Mouse (Mus musculus) thymus, postnatal 14 days (tissue): ENCODE data around the gene Ppm1a.

Experiments used
- DNase-seq: peaks from one replicate; pipeline ENCODE4 v3.0.0; 2021

Gene Ppm1a

DNA sequence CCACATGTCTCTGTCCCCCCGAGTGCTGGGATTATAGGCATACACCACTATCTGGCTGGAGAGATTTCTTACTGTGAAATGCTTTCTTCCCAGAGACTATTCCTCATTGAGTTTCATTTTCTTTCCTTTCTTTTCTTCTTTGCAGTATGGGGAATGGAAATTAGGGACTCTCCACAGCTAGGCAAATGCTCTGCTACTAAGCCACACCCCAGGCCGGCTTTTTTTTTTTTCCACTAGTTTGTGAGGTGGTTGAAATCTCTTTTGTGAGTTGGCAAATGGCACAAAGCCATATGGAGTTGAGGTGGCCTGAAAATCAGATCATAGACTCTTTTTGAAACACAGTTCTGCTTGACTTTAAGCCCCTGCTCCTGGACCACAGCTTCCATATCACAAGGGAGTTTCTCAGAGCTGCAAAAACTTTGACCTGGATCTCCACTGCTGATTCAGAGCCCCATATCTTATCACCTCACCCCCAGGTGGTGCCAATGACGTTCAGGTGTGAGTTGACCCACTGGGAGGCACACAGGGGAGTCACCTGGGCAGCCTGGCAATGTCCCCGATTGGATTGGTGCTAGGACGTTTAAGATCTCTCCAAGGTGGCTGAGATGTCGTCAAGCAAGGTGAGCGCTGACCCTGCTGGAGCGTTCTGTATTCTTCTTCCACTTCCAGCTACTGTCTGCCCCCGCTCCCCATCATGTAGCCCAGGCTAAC is 71.7 kb downstream of the Ppm1a start:
- DNase-seq = no peak

DNA sequence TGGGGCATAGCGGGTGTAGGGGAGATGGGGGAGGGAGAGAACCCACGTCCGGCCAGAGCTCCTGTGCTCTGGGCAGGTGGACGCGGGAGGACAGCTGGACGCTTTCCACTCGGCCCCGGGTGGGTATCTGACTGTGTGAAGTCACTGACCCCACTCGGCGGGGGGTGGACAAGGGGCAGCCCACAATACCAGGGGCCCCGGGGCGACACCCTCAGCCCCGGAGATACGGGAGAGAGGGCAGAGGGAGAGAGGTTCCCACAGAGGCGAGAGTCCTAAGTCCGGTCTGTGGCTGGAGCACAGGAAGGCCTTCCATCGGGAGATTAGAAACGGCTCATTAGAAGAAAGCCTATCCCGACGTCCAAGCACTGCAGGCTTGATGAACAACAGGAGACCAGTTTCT is 72.5 kb downstream of the Ppm1a start:
- DNase-seq = no peak

DNA sequence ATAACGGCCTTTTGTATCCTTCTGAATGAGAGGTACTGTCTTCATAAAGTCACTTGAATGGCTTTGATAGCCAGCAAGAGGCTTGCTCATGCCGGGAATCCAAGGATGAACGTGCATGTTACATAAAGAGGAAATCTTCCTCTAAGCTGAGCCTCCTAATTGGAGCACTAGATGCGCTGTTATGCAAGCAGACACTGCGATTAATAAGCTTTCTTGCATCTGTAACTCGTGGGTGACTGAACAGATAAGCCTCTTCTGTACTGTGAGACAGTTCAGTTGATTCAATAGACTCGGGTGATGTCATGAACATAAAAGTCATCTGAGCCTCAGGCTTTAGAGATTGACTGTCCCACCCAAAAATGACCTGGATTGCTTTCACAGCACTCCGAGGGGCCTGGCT is 73.1 kb downstream of the Ppm1a start:
- DNase-seq = no peak

DNA sequence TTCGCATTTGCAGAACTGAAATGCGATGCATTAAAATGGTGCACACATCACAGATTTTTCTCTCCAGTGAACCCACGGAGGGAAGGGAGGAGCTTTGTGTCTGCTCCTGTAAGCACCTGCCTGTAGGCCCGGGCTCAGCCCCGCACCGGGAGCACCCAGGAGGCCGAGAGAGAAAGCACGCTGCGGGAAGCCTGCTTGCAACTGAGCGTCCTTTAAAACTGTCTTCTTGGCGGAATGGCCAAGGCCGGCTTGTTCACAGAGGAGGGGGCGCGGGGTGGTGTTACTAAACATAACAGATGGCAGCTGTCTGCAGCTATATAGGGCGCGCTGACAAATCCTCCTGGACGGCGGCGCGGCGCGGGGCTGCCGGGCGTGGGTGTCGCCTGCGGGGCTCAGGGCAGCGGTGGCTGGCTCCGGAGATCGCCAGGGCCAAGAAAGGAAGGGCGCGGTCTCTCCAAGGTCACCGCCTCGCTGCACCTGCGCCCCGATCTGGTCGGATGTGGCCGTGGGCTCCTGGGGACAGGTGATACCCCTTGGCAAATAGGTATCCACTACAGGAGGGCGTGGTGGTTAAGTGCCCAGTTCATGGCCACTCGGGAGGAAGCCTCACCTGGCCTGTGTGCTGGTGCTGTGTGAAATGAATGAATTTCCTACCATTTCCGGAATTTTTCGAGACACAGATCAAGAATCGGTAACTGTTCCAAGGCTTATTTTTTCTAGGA is 74.6 kb downstream of the Ppm1a start:
- DNase-seq = no peak

DNA sequence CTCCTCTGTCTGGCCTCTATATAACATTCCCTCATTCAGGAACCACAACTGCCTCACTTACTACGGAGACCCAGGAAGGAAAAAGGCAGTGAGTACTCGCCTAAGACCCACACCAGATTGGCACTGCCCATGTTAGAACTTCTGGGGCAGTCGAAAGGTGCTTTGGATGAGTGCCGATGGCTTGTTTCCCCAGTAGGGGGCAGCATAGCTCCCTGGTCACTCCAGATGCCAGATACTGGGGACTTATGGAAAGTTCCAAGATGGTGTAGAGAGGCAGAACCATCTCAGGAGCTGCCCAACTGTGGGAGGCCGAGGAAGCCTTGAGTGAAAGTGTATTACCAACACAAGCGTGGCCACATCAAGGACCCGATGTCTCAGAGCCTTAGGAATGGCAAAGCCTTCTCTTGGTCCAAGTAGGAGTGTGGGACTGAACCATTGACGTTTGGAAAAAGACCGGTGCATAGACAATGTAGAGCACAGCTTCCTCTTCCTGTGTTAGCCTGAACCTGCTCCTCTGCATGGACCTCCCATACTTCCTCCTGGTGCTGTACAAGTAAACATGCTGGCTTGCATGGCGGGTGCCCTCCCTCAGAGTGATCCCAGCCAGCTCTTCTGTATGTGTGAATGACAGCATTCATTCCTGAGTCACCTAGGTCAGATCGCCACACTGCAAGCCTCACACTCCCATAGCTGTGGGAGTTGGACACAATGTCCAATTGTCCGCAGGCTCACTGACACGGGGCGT is 77.7 kb downstream of the Ppm1a start:
- DNase-seq = no peak

DNA sequence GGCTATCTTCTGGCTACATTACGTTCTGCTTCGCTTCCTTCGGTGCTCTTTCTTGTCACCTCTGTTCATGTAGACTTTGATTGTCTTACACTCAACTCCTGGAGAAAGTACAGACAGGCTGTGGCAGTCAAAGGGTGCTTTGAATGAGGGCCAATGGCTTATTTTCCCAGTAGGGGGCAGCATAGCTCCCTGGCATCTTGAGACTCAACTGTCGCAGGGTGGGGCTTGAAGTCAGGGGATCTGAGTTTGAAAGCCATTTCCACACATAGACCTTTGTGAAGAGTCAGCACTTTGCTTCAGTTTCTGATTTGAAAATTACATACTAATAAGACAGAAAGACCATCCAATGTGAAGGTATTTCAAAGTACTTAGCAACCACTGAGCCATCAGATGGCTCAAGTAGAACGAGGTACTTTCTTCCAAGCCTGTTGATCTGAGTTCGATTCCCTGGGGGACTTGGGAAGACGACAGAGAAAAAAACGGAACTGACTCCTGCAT is 78.3 kb downstream of the Ppm1a start:
- DNase-seq = peak; percentile 34

DNA sequence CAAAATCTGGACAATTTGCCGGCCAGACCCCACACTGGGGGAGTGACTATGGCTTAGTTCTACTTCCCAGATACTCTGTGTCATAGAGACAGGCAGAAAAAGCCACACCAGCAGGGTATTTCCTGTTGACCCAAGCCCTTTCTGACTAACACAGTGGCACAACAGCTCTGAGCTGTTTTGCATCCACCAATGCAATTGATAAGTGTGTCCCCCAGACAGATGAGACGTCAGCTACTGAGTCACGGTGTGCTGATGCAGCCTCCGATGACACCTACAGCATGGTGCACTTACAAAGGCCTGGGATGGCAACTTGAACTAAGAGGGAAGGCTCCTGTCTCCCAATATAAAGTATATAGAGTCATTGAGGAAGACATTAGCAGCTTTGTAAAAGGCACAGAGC is 80.0 kb downstream of the Ppm1a start:
- DNase-seq = no peak

DNA sequence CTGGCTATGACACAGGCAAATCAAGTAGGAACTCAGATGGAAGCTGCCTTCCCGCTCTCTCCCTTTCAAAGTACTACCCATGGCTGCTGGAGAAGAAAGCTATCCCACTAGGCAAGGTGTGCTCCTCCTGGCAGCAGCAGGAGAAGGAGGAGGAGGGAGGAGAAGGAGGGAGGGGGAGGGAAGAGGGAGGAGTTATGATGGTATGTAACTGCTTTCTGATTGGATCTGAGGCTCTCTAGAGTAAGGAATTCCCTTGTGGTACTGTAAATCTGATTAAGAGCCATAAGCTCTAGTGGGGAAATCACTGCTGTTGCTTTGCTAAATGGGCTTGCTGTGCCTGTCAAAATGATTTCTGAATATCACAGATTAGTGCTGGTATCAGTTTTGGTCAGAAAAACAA is 84.2 kb downstream of the Ppm1a start:
- no peak for DNase-seq

DNA sequence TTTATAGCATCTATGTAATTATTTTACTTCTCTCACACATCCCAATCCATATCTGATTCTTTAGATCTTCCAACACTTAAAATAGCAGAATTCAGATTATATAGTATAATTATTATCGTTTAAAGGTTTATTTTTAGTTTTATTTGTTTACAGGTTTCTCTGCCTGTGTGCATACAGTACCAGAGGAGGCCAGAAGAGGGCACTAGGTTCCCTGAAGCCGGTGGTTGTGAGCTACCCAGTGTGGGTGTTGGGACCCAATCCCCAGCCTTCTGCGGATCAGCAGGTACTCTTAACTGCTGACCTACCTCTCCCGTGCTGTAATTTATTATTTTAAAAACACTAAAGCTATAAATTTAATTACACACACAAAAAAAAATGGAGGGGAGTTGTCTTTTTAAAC is 85.9 kb downstream of the Ppm1a start:
- DNase-seq = peak; percentile 34

DNA sequence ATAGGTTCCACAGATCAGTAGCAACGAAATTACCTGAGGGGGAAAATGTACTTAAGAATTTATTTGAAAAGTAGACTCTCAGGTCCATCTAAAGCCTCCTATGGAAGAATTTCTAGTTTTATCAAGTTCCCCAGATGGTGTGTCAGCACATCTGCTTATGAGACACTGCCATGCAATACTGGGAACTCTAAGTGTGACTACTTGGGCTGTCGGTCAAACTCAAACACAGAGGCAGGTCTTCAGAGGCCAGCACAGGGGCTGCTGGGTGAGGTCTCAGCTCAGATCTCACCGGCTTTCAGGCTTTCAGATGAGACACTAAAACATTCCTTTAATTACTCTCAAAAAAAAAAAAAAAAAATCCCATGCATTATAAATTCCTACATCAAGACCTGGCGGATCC is 86.3 kb downstream of the Ppm1a start:
- no peak for DNase-seq

DNA sequence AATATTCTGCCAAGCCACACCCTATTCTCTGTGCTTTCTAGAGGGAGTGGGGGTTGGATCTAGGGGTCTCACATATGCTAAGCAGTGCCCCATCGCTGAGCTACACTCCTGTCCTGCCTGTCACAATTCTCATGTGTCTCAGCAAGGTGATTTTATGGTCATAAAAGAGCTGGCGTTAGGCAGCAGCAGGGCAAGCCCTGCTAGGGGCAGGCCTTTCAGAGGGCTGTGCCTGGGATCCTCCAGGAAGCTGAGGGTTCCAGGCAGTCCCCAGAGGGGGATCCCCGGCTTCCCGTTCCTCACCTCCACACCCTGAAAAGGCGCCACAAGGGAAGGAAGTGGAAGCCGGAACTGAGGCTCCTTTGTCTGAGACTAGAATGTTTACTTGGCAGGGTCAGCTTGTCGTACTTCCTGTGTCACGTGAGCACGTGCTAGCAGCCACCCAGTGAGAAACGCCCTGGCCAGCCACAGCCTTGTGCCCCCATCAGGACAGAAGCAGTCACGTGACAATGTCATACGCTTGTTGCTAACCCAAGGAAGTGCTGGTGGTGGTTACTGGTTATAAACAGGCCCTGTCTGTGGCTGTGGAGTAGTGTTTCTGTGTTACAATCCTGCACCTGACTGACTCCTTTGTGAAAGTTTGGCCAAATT is 86.8 kb downstream of the Ppm1a start:
- DNase-seq = peak; percentile 82

DNA sequence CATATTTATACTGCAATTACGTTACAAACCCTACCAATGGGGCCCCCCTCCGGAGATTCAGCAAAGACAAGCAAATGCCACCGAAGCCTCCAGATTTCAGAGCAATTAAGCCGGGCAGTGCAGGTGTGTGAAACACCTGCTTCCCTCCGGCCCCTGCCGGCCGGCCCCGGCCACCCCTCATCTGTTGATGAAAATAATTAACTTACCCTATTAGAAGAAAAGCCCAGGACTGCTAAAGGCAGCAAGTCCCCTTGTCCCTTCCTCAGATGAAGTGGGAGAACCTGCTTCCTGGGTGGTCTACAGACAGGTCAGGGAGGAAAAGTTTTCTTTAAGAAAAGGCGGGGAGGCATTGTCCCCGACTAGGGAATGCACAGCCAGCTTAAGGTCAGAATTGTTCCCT is 88.7 kb downstream of the Ppm1a start:
- no peak for DNase-seq

DNA sequence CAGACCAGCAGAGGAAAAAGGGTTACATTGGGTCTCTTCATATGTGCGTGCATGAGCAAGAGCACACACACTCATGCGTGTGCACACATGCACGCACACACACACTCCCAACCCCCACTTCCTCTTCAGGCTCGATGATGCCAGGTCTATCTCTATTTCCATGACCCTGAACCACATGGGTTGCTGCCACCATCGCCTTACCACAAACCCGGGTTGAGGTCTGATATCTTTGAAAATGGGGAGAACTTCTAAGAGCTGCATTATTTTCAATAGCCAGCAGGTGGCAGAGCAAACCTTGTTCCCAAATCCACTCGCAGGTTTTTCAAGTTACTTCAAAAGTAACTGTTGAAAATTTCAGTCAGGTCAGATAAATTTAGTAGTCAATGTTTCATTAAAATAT is 90.5 kb downstream of the Ppm1a start:
- DNase-seq = peak; percentile 59
